Mouse (Mus musculus) layer of hippocampus, postnatal 14 days (tissue): ENCODE results near the gene Itga11. TPM values are rescaled to one million over a fixed set of nuclear protein-coding genes. Genes with fewer than 3 reads are reported as not detected.

Source experiments
- DNase-seq, 2 experiments: peaks; one replicate each; pipeline ENCODE4 v3.0.0; 2021 to 2022; ENCODE audit warnings: low spot score in 2 of 2, mixed read lengths in 1 of 2
- total RNA-seq, 2 experiments: library from RNA; stranded (reverse); gene quantifications; 2 replicates each; pipeline ENCODE4 v1.2.3; 2021

Gene Itga11
- total RNA-seq, 2 experiments from 2014 or later: 0.79 to 0.88 TPM

DNA sequence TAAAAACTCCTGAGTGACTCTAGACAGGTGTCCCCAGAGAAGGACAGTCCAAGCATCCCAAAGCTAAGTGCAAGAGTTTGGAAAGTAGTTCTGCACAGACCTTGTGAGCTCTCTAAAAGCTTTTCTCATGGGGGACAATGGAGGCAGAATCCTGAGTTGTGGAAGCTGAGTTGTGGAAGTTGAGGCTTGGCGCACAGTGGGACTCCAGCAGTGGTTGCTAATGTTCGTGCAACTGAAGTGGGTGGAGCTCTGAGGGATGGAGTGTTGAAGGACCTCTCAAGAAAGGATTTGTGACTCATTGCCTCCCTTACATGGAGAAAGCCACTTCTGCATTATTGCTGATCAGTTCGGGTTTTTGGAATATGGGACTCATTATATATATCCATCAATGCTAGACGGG lies 1.8 kb downstream of the Itga11 start:
- no peak for DNase-seq

DNA sequence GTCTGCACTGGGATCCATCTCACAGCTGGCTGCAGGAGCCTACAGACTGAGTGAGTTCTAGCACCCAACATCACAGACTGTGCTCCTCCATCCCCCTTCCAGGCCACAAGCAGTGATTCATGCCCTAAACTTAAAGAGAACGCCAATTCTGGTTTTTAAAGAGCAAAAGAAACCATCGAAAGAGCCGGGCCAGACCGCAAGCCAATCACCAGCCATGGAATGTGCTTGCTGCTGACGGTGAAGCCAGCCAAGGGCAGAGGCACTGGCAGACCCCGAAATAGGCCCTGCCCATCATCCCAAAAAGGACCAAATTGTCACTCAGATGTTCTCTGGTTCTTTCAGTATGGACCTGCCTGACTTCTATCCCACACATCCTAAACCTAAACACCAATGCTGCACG lies 6.7 kb downstream of the Itga11 start:
- no peak for DNase-seq

DNA sequence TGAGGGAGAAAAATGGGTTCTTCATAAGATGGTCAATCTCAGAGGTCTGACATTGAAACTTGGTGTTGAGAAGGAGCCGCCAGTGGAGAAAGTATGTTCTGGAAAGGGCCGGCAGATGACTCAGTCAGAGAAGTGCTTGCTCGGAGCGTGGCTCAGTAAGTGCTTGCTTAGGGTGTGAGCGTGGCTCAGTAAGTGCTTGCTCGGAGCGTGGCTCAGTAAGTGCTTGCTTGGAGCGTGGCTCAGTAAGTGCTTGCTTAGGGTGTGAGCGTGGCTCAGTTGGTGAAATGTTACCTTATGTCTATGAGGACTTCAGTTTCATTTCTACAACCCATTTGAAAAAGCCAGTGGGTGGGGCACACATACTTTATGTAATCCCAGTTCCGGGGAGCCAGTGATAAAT lies 12.1 kb downstream of the Itga11 start:
- DNase-seq: no peak

DNA sequence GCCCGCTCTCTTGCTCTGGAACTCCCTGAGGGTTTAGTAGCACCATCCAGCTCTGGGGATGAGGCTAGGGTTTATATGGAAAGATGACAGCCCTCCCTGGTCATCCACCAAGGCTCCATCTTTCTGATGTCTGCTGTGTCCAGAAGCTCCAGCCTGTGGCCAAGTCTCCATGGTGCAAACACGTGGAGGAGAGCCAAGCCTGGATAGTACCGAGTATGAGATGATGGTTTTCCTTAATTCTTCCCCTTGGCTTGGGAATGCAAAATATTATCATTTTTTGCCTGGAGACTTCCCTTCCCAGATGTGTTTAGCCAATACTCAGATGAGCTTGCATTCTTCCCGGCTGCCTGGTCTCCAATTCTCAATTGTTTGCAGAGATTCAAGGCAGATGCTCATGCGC lies 16.4 kb downstream of the Itga11 start:
- no peak for DNase-seq

DNA sequence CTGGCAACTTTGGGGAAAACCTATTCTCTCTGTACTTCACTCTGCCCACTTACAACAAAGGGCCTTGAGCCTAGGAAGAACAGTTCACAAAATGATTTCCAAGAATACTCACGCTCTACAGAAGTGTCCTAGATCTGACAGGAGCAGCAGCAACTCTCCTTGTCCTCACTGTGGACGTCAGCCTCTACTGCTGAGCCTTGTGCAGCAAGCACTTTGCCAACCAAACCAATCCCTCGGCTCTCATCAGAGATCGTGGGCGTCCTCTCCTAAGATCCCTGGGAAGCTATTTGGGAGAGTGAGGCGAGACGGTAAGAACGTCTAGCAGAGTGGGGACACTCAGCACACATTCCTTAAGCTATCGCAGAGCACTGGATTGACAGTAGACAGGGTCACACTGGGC lies 17.6 kb downstream of the Itga11 start:
- DNase-seq: no peak

DNA sequence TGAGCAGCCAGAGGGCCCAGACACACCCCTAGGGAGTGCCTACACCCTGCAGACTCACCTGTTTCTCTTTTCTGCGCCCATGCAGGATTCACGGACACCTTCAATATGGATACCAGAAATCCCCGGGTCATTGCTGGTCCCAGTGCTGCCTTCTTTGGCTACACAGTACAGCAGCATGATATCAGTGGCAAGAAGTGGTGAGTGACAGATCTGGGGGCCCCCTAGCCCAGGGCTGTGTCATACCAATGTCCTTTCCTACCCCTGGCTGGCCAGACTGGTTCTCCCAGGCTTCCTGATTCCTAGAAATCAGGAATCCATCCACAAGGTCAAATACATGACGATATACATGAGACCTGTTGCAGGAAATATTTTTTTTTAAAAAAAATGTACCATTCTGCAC lies 19.2 kb downstream of the Itga11 start:
- DNase-seq: no peak

DNA sequence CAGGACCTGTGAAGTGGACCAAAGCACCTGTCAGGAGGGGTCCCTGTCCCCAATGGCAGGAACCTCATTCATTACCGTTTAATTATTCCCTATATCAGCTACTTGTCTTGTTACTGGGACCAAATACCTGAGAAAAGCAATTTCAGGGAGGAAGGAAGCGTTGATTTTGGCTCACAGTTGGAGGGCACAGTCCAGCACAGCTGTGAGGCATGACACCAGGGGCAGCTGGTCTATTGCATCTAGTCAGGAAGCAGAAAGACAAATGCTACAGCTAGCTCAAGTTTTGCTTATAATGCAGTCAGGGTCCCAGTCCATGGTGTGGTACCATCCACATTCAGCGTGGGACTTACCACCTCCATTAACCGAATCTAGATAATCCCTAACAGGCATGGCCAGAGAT lies 29.6 kb downstream of the Itga11 start:
- DNase-seq: no peak

DNA sequence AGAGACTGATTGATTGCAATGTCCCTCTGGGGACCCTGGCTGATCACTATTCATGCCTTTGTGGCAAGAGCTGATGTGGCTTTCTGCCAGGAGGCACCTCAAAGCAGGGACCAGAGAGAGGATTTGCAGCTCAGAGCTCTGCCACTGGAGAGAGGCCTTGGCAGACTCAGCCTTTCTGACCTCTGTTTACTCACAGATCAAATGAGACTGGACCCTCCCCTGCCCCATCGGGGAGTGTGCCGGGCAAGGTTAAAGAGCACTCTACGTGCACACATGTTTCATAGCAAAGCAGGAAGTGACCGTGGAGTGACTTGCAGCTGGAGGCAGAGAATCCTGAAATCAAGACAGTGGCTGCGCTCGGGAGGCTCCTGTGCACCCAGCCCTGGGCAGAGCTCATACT lies 30.2 kb downstream of the Itga11 start:
- DNase-seq: no peak

DNA sequence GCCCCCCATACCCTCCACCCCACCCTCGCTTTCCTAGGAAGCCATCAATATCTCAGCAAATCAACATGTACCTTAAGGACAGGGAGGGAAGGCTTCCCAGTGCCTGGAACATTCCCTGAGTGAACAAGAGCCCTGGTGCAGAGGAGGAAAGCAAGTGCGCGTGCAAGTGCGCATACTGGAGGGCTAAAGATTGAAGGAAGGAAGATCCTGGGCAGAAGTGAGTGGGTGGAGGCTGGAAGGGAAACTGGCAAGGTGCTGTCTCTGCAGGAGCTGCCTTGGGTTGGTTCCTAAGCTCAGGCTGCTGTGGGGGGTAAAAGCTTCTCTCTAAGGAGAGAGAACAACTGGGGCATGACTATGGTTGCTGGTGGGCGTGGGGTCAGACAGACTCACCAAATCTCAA lies 32.4 kb downstream of the Itga11 start:
- DNase-seq: no peak

DNA sequence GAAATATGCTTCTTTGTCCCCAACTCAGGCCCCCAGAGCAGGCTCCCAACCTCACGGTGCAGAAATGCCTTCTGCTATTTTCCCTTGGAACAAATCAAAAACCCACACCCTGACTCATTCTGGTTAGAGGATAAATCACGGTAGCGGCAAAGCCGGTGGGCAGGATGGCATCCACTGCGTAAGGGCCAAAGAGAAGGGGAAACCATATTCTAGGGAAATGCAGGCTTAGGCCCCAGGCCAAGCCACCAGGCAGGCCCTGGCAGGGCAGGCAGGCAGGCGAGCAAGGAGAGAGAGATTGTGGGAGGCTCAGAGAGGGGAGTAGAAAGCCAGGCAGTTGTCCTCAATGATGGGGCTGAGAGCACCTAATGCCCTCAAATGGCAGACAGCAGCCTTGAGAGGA lies 34.7 kb downstream of the Itga11 start:
- DNase-seq: no peak

DNA sequence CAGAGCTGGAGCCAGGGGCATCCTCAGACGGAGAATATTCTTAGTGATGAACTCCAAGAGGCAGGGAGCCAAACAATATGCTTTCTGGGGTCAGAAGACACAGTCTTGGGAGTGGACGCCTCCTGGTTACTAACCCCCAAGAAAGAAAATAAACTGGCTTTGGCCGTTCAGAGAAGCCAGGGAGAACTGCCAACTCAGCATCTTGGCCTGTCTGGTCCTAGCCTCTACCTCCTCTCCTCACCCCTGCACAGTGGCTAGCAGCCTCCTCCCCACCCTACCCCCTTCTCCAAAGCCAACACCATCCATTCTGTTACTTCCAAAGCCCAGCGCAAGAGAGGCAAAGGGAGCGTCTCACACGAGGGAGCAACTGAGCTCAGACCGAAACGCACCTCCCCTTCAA lies 35.4 kb downstream of the Itga11 start:
- no peak for DNase-seq

DNA sequence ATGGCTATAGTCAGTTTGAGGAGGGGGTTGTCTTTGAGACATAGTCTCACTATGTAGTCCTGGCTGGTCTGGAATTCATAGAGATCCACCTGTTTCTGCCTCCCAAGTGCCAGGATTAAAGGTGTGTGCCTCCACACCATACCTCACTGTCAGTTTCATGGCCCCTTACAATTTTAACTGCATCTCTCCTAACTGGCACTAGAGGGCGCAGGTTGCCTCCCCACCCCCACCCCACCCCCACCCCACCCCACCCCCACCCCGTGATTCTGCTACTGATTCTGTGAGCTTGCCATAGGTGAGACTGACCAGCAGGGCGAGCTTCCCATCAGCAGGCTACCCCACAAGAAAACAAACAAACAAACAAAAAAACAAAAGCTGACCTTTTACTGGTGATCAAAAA lies 36.7 kb downstream of the Itga11 start:
- DNase-seq: no peak

DNA sequence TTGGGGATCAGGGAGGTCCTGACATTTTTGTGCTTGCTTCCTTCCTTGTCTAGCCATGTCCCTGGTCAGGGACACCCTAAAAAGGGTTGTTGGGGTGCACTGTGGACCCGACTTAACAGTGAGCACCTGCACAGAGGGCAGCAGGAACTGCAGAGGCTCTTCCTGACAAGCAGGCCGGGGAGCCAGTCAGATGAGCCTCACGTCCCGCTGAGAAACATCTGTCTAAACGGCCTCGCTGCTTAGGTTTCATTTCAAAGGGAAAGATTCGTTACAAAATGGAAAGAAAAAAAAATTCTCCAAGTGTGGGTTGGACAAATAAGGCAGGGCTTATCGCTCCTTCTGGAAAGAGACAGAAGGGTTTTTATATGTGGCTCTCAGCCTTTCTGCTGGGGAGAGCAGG lies 40.4 kb downstream of the Itga11 start:
- no peak for DNase-seq

DNA sequence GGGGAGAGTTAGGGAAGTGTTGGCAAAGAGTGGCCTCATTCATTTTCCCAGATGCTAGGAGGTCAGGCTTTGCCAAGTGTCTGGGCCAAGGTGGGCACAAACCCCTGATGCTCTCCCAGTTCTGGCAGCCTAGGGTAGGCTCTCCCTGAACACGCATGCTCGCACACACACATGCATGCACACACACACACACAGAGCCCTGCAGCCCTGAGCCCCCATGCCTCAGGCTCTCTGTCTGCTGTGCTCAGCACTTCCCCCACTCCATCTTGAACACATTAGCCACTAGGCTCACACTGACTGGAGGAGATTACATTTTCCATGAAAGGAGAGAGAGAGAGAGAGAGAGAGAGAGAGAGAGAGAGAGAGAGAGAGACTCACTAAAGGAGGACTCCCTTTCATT lies 44.2 kb downstream of the Itga11 start:
- DNase-seq: no peak

DNA sequence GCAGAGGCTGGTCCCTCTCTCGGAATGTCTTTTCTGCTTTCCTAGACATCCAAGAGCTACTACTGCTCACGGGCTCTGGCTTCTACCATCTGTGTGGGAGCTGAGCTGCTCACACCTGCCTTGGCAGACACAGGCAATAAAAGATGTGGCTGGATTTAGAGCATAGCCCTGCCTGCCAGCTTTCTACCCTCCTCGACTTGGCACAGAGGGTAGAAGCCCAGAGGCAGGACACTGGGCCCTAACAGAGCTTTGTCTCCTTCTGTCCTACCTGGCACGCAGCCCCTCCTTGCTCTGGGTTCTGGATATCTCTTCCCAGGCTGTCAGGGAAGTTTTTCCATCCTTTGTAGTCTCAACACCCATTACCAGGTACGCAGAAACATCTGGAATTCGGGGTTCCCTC lies 45.1 kb downstream of the Itga11 start:
- no peak for DNase-seq

DNA sequence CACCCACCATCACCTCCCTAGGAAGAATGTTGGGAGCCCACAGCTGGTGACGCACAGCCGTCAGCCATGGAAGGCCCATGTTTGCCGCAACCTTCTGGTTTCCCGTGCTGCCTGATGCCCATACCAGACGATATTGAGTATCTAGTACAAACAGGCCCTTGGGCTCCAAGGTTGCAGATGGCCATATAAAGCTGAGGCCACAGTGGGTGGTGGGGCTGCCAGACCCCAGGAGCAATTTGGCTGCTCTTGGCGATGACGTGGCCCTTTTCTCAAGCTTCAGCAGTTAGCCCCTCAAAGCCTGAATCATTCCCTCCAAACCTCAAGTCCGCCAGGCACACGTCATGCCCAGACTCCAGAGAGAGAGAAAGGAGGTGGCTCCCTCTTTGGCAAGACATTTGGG lies 46.5 kb downstream of the Itga11 start:
- no peak for DNase-seq

DNA sequence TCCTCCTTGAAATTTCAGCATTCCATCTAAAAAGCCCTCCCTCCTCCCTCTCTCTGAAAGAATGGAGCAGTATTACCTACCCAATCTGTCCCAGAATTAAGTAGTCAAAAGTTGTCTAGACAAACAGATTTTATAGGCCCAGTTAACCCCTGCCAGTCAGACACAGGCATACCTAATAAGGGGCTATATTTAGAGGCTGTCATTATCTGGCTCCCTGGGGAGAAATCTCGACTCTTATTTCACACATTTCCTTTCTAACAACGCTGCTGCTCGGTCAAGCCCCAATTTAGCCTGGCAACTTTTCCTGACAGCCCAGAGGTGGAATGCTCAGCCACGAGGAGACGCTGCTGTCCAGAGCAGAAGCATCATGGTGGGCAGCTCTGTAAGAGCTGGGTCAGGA lies 47.6 kb downstream of the Itga11 start:
- DNase-seq: no peak

DNA sequence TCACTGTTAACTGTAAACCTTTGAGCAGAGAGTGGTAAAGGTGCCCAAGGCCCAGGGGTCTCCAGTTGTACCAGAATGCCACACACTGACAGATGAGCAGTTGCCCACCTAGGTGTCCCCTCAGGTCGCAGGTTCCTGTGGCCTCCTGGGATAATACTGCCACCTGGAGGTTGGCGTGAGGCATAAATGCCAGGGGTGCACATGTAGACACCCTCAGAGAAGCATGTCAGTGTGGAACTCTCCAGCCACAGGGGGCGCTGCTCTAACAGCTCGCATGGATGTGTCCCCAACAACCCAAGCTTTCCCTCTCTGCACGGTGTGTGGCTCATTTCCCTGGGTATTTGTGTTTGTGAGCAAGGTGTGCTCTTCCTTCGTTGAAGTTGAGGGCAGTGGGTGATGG lies 48.8 kb downstream of the Itga11 start:
- DNase-seq: no peak

DNA sequence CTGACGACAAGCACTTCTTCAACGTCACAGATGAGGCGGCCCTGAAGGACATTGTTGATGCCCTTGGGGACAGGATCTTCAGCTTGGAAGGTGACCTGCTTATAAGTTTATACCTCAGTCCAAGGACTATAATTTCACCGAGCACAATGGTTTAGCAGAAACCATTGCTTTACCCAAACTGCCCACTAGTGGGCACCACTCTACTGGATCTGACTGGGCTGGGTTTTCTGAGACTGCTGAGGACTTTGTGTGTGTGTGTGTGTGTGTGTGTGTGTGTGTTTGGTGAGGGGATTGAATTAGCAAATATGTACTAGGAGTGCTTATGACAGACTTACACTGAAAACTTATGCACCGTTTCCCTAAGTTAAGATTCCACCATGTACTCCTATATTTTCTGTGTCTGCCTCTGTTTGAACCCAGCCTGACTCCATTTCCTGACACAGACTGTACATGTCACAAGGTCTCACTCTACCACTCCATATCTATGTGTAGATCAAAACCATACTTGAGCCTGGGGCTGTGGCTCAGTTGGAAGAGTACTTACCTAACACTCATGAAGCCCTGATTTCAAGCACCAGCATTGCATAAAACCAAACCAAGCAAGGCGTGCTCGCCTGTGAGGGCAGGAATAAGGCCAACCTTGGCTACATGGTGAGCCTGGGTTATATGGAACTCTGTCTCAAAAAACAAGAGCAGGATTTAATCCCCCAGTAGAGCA lies 67.1 kb downstream of the Itga11 start:
- DNase-seq: no peak

DNA sequence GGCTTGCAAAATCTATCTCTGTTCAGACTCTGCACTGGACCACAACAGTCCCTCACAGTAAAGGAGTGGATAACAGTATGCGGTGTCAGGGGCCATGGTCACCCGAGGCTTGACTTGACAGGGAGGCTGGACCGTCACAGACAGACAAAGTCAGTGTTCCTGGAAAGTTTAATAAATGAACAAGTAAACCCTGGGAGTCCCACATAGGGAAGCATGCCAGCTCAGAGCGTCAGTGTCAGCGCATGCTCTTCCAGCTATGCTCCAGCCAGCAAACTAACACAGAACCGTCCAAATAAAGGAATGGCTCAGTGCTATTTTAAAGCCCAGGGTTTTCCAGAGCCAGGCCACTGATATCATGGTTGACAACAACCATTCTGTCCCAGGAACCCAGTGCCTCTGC lies 69.0 kb downstream of the Itga11 start:
- no peak for DNase-seq

DNA sequence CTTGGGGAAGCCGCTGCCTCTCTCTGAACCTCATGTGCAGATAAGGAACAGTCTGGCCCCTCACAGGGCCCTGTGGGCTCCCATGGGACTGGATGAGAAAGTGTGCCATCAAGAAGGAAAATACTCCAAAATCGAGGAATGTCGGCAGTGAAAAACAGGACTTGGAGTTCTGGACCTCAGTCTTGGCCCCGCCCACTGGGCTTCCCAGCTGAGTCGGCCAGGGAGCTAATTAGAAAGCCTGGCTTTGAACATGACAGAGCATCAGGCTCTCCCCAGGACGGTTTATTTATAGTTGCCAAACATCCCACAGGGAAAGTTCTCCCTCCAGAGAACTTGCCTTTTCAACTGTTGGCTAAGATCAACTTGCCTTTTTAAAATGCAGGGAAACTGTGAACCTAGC lies 72.0 kb downstream of the Itga11 start:
- no peak for DNase-seq

DNA sequence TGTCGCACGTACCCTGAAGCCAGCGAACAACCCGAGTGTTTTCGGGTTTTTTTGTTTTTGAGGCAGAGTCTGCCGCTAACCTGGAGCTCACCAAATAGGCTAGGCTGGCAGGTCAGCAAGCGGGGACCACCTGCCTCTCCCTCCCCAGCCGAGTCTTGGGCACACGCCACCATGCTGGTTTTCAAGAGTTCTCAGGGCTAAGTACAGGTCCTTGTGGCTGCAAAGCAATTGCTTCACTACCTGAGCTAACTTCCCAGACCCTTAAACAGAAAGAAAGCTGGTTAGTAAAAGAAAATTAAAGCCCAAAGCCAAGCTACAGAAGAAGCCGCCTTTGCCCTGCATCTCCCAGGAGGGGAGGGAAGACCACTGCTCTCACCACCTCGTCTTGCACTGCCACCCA lies 72.8 kb downstream of the Itga11 start:
- DNase-seq: no peak

DNA sequence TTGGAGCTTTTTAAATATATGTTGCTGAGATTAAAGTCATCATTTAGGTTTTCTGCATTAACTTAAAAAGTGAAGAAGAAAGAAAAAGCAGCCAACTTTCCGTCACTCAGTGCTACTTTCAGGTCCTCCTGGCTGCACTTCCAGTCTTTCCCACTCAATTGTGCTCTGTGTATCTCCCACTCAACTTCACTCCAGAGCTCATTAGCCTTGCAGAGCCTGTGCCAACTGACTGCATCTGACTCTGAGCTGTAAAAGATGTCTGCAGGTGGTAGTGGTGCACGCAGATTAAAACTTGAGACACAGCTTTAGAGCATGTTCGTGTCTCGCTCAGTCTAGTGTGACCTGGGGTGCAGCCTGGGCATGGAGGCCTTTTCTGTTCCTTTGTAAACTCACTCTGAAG lies 80.7 kb downstream of the Itga11 start:
- peak in 1 of 2 experiments; percentile 71 for DNase-seq

DNA sequence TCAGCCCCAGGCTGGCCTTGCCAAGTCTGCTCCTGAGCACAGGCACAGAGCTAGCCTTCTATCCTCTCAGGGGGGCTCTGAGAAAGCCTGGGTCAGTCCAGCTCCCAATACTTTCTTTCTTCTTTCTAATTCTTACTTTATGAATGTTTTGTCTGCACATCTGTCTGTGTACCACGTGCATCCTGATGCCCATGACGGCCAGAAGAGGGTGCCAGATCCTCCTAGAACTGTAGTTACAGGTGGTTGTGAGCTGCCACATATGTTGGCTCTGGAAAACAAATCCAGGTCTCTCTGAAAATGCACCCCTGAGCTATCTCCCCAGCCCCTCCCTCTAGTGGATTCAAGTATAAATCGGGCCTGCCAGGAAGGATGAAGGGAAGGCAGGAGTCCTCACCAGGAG lies 82.0 kb downstream of the Itga11 start:
- DNase-seq: no peak
